Mouse (Mus musculus): ENCODE results near the gene Ttn. TPM values are rescaled to one million over a fixed set of nuclear protein-coding genes. Genes with fewer than 3 reads are reported as not detected.

Gene Ttn
- polyA plus RNA-seq, 1 experiment from 2014 or later, result 1.7 TPM

Other genes with a start within 250 kb of the Ttn start
- gene Ccdc141, start 188.1 kb upstream of the Ttn start, polyA plus RNA-seq (2015; fragmentation: Nextera tagmentation; extraction: Ambion mirVana), result 8.5 and 9.6 TPM in 2 replicates